Mouse (Mus musculus) intestine, postnatal 0 days (tissue): ENCODE data around the gene Arl1. TPM values are rescaled to one million over a fixed set of nuclear protein-coding genes. Genes with fewer than 3 reads are reported as not detected.
"Not testable (repeated sequence)": the region's sequence is repeated elsewhere in the genome, so short reads cannot be mapped to it uniquely, and the experiment has no call there.

Experiments used
- ATAC-seq: fragments of 200-750 bp; cut with Nextera tagmentation; 2 replicates; pipeline ENCODE4 v1.8.0; 2017; ENCODE audit warnings: mild to moderate bottlenecking, moderate TSS enrichment, moderate library complexity
- H3K27ac ChIP-seq: fragments of 300-500 bp; sonication (generic); 2 replicates; pipeline ENCODE4 v1.5.1; 2014; ENCODE audit warnings: mild to moderate bottlenecking, low read depth, low read length, moderate library complexity
- H3K27me3 ChIP-seq: fragments of 300-500 bp; sonication (generic); replicated peaks from 2 replicates; pipeline ENCODE4 v1.6.1; 2014; ENCODE audit warnings: low read length, mixed read lengths; ENCODE audit not compliant: control insufficient read depth, insufficient read depth
- H3K36me3 ChIP-seq: fragments of 300-500 bp; sonication (generic); 2 replicates; pipeline ENCODE4 v1.6.1; 2014; ENCODE audit warnings: mild to moderate bottlenecking, moderate library complexity; ENCODE audit not compliant: control insufficient read depth, insufficient read depth
- H3K4me1 ChIP-seq: fragments of 300-500 bp; sonication (generic); replicated peaks from 2 replicates; pipeline ENCODE4 v1.6.1; 2014; ENCODE audit warnings: antibody characterized with exemption, low read length, mixed read lengths; ENCODE audit not compliant: control insufficient read depth, insufficient read depth
- H3K4me2 ChIP-seq: fragments of 300-500 bp; sonication (generic); replicated peaks from 2 replicates; pipeline ENCODE4 v1.6.1; 2014; ENCODE audit warnings: low read depth, mild to moderate bottlenecking, moderate library complexity
- H3K4me3 ChIP-seq: fragments of 300-500 bp; sonication (generic); 2 replicates; pipeline ENCODE4 v1.5.1; 2014; ENCODE audit warnings: low read depth, low read length
- H3K9ac ChIP-seq: fragments of 300-500 bp; sonication (generic); 2 replicates; pipeline ENCODE4 v1.6.1; 2014; ENCODE audit warnings: mild to moderate bottlenecking, low read depth, low read length
- H3K9me3 ChIP-seq: fragments of 300-500 bp; sonication (generic); 2 replicates; pipeline ENCODE4 v1.6.1; 2016; ENCODE audit warnings: mixed run types; ENCODE audit not compliant: control insufficient read depth
- CTCF ChIP-seq: sonication (generic); IDR thresholded peaks from 2 replicates; pipeline ENCODE4 v1.5.1; 2016; ENCODE audit warnings: low read depth, mild to moderate bottlenecking, control low read depth, antibody characterized with exemption, moderate library complexity
- WGBS: fragments of 180-500 bp; shearing (Covaris S2); extraction: QIAGEN DNeasy Blood & Tissue Kit; methylation state at CpG from one replicate; pipeline ENCODE4 v1.1.7; 2014; 5-methylcytosine and 5-hydroxymethylcytosine counted together
- polyA plus RNA-seq: library from polyadenylated mRNA; unstranded; fragments of >200 nt; fragmentation: Nextera tagmentation; extraction: Ambion mirVana; gene quantifications from 2 replicates; pipeline ENCODE4 v1.2.1, GENCODE M21; 2015

Gene Arl1
- polyA plus RNA-seq, 1 experiment from 2014 or later = 163 TPM

DNA sequence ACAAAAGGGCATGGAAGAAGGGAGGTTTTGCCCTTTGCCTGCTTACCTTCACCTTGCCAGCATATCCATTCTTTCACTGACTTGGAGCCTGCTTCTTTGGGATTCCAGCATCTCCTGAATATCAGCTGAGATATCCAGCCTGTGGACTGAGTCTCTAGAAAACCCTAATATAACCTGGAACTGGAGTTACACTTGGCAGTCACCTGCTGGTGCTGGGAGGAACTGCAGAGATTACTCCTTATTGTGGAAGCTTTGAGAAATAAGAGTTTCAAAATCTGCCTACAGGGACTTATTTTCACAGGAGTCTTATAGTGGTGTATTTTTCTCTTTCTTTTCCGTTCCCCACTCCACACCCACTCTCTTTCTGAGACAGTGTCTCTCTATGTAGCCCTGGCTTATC is 3.5 kb upstream of the Arl1 start:
- no peak overlapping the region for H3K4me2 ChIP-seq
- no peak overlapping the region for H3K9ac ChIP-seq
- no peaks in the 10 kb centered on the region for H3K9me3 ChIP-seq
- peak; percentile 78 for TF ChIP-seq CTCF
- no peaks in the 10 kb centered on the region for H3K4me1 ChIP-seq
- H3K4me3 ChIP-seq = no peak overlapping the region
- H3K27me3 ChIP-seq = no peaks in the 10 kb centered on the region
- WGBS = 21% methylated on average over 1 of the region's 1 CpGs
- ATAC-seq = no peak
- H3K36me3 ChIP-seq = no peaks in the 10 kb centered on the region
- no peak overlapping the region for H3K27ac ChIP-seq

- no peaks in the 10 kb centered on the region for H3K36me3 ChIP-seq
- ATAC-seq = no peak
- WGBS = 73% methylated on average over 8 of the region's 8 CpGs
- H3K27me3 ChIP-seq = no peaks in the 10 kb centered on the region
- H3K27ac ChIP-seq = no peak overlapping the region
- TF ChIP-seq CTCF = no peak
- no peak overlapping the region for H3K4me3 ChIP-seq
- no peaks in the 10 kb centered on the region for H3K9me3 ChIP-seq
- no peak overlapping the region for H3K9ac ChIP-seq
- no peak overlapping the region for H3K4me2 ChIP-seq
- no peaks in the 10 kb centered on the region; the same call in 1 of the 2 replicates for H3K4me1 ChIP-seq
These were observed 2.5 kb upstream of the Arl1 start for GRCm38 (mm10) chr10:88728166-88728565.

DNA sequence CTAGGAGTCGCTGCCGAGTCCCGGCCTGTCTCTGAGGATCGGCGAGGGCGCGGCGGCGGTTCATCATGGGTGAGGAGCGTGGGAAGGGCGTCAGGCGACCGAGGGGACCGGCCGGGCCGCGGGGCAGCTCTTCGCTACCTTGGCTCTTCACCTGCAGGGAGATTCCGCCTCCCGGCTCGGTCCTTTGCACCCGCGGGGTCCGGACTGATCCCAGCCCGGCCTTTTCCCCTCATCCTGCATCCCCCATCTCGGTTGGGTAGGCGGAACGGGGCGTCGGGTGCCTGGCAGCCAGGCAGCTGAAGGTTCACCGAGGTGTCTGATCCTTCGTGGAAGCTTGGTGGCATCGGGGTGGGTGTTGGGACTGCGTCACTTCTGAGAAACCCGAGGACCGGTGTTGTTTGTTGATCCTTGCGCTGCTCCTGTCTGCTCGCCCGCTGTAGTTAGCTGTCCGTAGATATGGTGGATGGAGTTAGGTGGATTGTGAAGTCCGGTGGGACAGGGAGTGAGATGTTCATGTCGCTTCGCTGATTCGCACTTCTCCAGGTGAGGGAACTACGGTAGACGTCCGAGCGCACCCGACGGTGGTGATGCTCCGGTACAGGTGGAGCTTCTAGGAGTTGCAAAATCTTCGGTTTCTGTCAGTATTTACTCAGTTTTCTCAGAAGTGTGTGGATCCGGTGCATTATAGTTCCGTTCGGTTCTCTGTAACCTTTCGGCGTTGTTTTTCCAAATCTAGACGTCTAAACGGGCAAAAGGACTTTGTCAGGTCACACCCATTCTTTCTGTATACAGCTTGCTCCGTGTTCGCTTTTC is 1.0 kb downstream of the Arl1 start:
- peak overlapping the region; percentile 80 for H3K4me2 ChIP-seq
- H3K4me1 ChIP-seq = no peaks in the 10 kb centered on the region; the same call in 1 of the 2 replicates
- H3K27me3 ChIP-seq = no peaks in the 10 kb centered on the region
- peak overlapping the region; percentile 95 for H3K9ac ChIP-seq
- peak overlapping the region; percentile 100 for H3K4me3 ChIP-seq
- H3K27ac ChIP-seq = peak overlapping the region; percentile 95
- H3K9me3 ChIP-seq = no peaks in the 10 kb centered on the region
- under 1% methylated on average over 60 of the region's 61 CpGs for WGBS
- peaks cover 4% of the 10 kb centered on the region; the same call in 1 of the 2 replicates for H3K36me3 ChIP-seq
- peak; percentile 45 for TF ChIP-seq CTCF
- peak; percentile 10; the same call in 1 of the 2 replicates for ATAC-seq

GRCm38 (mm10) chr10:88732309-88732622 is 1.6 kb downstream of the Arl1 start:
- no peak for TF ChIP-seq CTCF
- H3K9ac ChIP-seq = peak overlapping the region; percentile 95
- peak overlapping the region; percentile 80 for H3K4me2 ChIP-seq
- 1% methylated on average over 6 of the region's 6 CpGs for WGBS
- H3K4me1 ChIP-seq = no peaks in the 10 kb centered on the region; the same call in 1 of the 2 replicates
- H3K36me3 ChIP-seq = peaks cover 9% of the 10 kb centered on the region
- H3K27me3 ChIP-seq = no peaks in the 10 kb centered on the region
- peak overlapping the region; percentile 100 for H3K4me3 ChIP-seq
- peak overlapping the region; percentile 95 for H3K27ac ChIP-seq
- H3K9me3 ChIP-seq = no peaks in the 10 kb centered on the region
- peak; percentile 51; the same call in 1 of the 2 replicates for ATAC-seq

- not testable (repeated sequence) for H3K4me3 ChIP-seq, H3K27me3 ChIP-seq, H3K9me3 ChIP-seq, H3K4me1 ChIP-seq, H3K4me2 ChIP-seq, H3K27ac ChIP-seq, H3K9ac ChIP-seq, ATAC-seq
- 97% methylated on average over 8 of the region's 8 CpGs for WGBS
- peaks cover 37% of the 10 kb centered on the region for H3K36me3 ChIP-seq
These were observed 8.4 kb downstream of the Arl1 start for GRCm38 (mm10) chr10:88739074-88739473.

DNA sequence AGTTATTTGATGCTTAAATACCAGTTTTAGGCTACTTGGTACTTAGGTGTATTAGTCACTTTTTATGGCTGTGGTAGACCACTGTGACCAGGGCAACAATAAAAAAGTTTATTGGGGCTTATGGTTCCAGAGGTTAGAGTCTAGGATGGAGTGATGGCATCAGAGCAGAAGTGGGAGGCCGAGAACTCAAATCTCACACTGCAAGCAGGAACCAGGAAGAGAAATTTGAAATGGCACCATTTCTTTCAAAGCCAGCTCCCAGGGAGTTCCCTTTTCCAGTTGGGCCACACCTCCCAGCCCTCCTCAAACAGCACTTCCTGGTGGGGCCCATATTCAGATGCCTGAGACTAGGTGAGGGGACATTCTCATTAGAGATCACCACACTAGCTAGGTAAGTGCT is 9.2 kb downstream of the Arl1 start:
- ATAC-seq = peak; percentile 83
- H3K4me3 ChIP-seq = no peak overlapping the region
- no peaks in the 10 kb centered on the region for H3K27me3 ChIP-seq
- H3K4me1 ChIP-seq = no peaks in the 10 kb centered on the region
- peaks cover 44% of the 10 kb centered on the region for H3K36me3 ChIP-seq
- no peak overlapping the region for H3K27ac ChIP-seq
- no peak overlapping the region for H3K4me2 ChIP-seq
- H3K9ac ChIP-seq = no peak overlapping the region
- no peak for TF ChIP-seq CTCF
- WGBS = 50% methylated on average over 1 of the region's 1 CpGs
- no peaks in the 10 kb centered on the region for H3K9me3 ChIP-seq
